Mouse (Mus musculus): Measurements from ENCODE around the gene Nfix. TPM values are rescaled to one million over a fixed set of nuclear protein-coding genes. Genes with fewer than 3 reads are reported as not detected.

Nfix gene
- total RNA-seq, 2 experiments from 2014 or later = 447 to 529 TPM

GRCm38 (mm10) chr8:84781686-84782505, 18.2 kb downstream of the Nfix start:
- DNase-seq = no peak

GRCm38 (mm10) chr8:84780949-84781680, 19.0 kb downstream of the Nfix start:
- no peak for DNase-seq

- no peak for DNase-seq
Measured at GRCm38 (mm10) chr8:84780225-84780555, 20.0 kb downstream of the Nfix start.

- DNase-seq = no peak
Measured at GRCm38 (mm10) chr8:84779519-84780224, 20.5 kb downstream of the Nfix start.

- DNase-seq = no peak
Measured at GRCm38 (mm10) chr8:84778638-84779380, 21.3 kb downstream of the Nfix start.

GRCm38 (mm10) chr8:84777899-84778637, 22.1 kb downstream of the Nfix start:
- no peak for DNase-seq

- DNase-seq = no peak
Measured at GRCm38 (mm10) chr8:84776569-84776968, 23.6 kb downstream of the Nfix start.

- DNase-seq = no peak
Measured at GRCm38 (mm10) chr8:84775621-84776113, 24.5 kb downstream of the Nfix start.

GRCm38 (mm10) chr8:84775105-84775591, 25.0 kb downstream of the Nfix start:
- peak; percentile 53 for DNase-seq

GRCm38 (mm10) chr8:84774473-84774911, 25.7 kb downstream of the Nfix start:
- DNase-seq = peak; percentile 80

- DNase-seq = peak; percentile 87
Measured at GRCm38 (mm10) chr8:84773833-84774232, 26.3 kb downstream of the Nfix start.

GRCm38 (mm10) chr8:84773304-84773703, 26.8 kb downstream of the Nfix start:
- peak; percentile 56 for DNase-seq

- DNase-seq = no peak
Measured at GRCm38 (mm10) chr8:84772628-84773027, 27.5 kb downstream of the Nfix start.

- no peak for DNase-seq
Measured at GRCm38 (mm10) chr8:84771941-84772378, 28.2 kb downstream of the Nfix start.

- DNase-seq = no peak
Measured at GRCm38 (mm10) chr8:84771000-84771687, 29.0 kb downstream of the Nfix start.

- DNase-seq = no peak
Measured at GRCm38 (mm10) chr8:84770100-84770953, 29.8 kb downstream of the Nfix start.

- peak; percentile 72 for DNase-seq
Measured at GRCm38 (mm10) chr8:84769324-84769723, 30.8 kb downstream of the Nfix start.

- no peak for DNase-seq
Measured at GRCm38 (mm10) chr8:84768343-84769095, 31.6 kb downstream of the Nfix start.
